Mouse (Mus musculus): ENCODE measurements around the gene Gm10061. TPM values are rescaled to one million over a fixed set of nuclear protein-coding genes. Genes with fewer than 3 reads are reported as not detected.
"Not testable (repeated sequence)": the region's sequence is repeated elsewhere in the genome, so short reads cannot be mapped to it uniquely, and the experiment has no call there.

The Gm10061 gene
- polyA plus RNA-seq (2012), result not detected in 2 replicates

GRCm38 (mm10) chr16:89150786-89151185 is at the start of gene Gm10061:
Gene Gm10061 (plus strand): TSS chr16:89151086.
- no peak for TF ChIP-seq GATA1 (IDR thresholded peaks at IDR 0.05; ENCODE audit: low read length)
- TF ChIP-seq TAL1 (IDR thresholded peaks at IDR 0.05; ENCODE audit: low read length), result no peak
- no peaks in the 10 kb centered on the region for H3K36me3 ChIP-seq (ENCODE audit: control insufficient read depth)
- H3K9me3 ChIP-seq (ENCODE audit: control insufficient read depth, low read length), result peaks cover 7% of the 10 kb centered on the region
- no peak within 1 kb of the TSS for H3K4me3 ChIP-seq (replicated peaks)
- no peaks in the 10 kb centered on the region for H3K27me3 ChIP-seq (ENCODE audit: control insufficient read depth)
- no peaks in the 10 kb centered on the region for H3K4me1 ChIP-seq (ENCODE audit: control insufficient read depth)

- no peak for TF ChIP-seq GATA1 (IDR thresholded peaks at IDR 0.05; ENCODE audit: low read length)
- TF ChIP-seq TAL1 (IDR thresholded peaks at IDR 0.05; ENCODE audit: low read length), result no peak
- H3K27me3 ChIP-seq (ENCODE audit: control insufficient read depth), result no peaks in the 10 kb centered on the region
- H3K4me1 ChIP-seq (ENCODE audit: control insufficient read depth), result no peaks in the 10 kb centered on the region
- no peaks in the 10 kb centered on the region for H3K36me3 ChIP-seq (ENCODE audit: control insufficient read depth)
- H3K4me3 ChIP-seq (replicated peaks), result no peak within 1 kb of the TSS
- H3K9me3 ChIP-seq (ENCODE audit: control insufficient read depth, low read length), result peaks cover 7% of the 10 kb centered on the region
Measured at GRCm38 (mm10) chr16:89140551-89140950, 10.3 kb upstream of the Gm10061 start, which contains the start of gene Gm6358. Gene Gm6358 (plus strand): TSS chr16:89140851.

DNA sequence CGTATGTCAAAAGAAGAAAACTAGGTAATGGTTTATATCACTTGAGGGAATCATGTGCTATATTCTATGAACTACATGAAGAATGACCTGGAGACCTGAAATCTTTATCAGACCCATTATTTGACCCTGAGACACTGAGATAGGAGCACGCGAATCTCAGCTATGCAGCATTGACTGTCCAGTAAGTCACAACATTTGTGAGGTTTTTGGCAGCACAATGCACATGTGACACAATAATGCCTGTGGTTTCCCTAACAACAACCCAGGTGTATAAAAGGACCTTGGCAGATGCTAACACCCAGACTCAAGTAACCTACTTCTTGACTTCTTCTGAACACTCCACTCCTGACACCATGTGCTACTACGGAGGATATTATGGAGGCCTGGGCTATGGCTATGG is 6.8 kb downstream of the Gm10061 start, which contains the start of gene Gm9789:
Gm9789 (plus strand) TSS at position 301 of the 400 bp plus-strand sequence.
- Histone ChIP-seq H3K9me3 (ENCODE audit: control insufficient read depth, low read length) (peaks cover 17% of the 10 kb centered on the region), H3K4me3 (replicated peaks) (no peak within 1 kb of the TSS), H3K36me3 (ENCODE audit: control insufficient read depth) (no peaks in the 10 kb centered on the region), H3K4me1 (ENCODE audit: control insufficient read depth) (no peaks in the 10 kb centered on the region), H3K27me3 (ENCODE audit: control insufficient read depth) (no peaks in the 10 kb centered on the region)
- no peak for TF ChIP-seq GATA1 (IDR thresholded peaks at IDR 0.05; ENCODE audit: low read length)
- no peak for TF ChIP-seq TAL1 (IDR thresholded peaks at IDR 0.05; ENCODE audit: low read length)

GRCm38 (mm10) chr16:89169190-89169589 is 18.3 kb downstream of the Gm10061 start, which contains the start of gene Gm7735:
Gene Gm7735 (plus strand): TSS chr16:89169490.
- H3K36me3 ChIP-seq (ENCODE audit: control insufficient read depth); H3K4me1 ChIP-seq (ENCODE audit: control insufficient read depth); H3K27me3 ChIP-seq (ENCODE audit: control insufficient read depth); H3K4me3 ChIP-seq (replicated peaks); H3K9me3 ChIP-seq (ENCODE audit: control insufficient read depth, low read length): not testable (repeated sequence)

GRCm38 (mm10) chr16:89174435-89174834 is 23.5 kb downstream of the Gm10061 start, which contains the start of gene 1110057P08Rik:
Gene 1110057P08Rik (plus strand): TSS chr16:89174735.
- H3K36me3 ChIP-seq (ENCODE audit: control insufficient read depth), result no peaks in the 10 kb centered on the region
- TF ChIP-seq GATA1 (IDR thresholded peaks at IDR 0.05; ENCODE audit: low read length), result no peak
- no peak for TF ChIP-seq TAL1 (IDR thresholded peaks at IDR 0.05; ENCODE audit: low read length)
- peaks cover 5% of the 10 kb centered on the region; the same call in 1 of the 2 replicates for H3K9me3 ChIP-seq (ENCODE audit: control insufficient read depth, low read length)
- no peaks in the 10 kb centered on the region for H3K4me1 ChIP-seq (ENCODE audit: control insufficient read depth)
- no peak within 1 kb of the TSS for H3K4me3 ChIP-seq (replicated peaks)
- no peaks in the 10 kb centered on the region for H3K27me3 ChIP-seq (ENCODE audit: control insufficient read depth)

DNA sequence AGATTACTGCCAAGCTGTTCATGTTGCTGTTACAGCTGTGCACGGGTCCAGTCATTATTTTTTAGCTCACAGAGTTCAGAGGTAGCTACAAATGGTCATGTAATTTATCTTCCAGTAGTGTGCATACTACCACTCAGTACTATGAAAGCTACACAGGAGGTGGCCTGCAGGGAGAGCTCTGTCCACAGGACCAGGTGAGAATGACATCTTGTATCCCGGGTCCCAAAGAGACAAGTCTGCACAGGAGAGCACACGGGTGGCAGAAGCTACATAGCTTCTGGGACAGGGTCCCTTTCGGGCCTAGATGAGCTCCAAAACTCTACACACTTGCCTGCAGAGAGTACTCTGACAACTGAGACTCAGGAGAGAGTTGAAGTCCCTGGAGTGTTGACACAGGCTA is 37.7 kb downstream of the Gm10061 start:
- Histone ChIP-seq H3K9me3 (ENCODE audit: control insufficient read depth, low read length) (peaks cover 4% of the 10 kb centered on the region; the same call in 1 of the 2 replicates), H3K36me3 (ENCODE audit: control insufficient read depth) (no peaks in the 10 kb centered on the region), H3K4me1 (ENCODE audit: control insufficient read depth) (no peaks in the 10 kb centered on the region), H3K4me3 (replicated peaks) (no peak overlapping the region), H3K27me3 (ENCODE audit: control insufficient read depth) (no peaks in the 10 kb centered on the region)
- TF ChIP-seq TAL1 (IDR thresholded peaks at IDR 0.05; ENCODE audit: low read length) (no peak), GATA1 (IDR thresholded peaks at IDR 0.05; ENCODE audit: low read length) (no peak)

Other genes starting within 250 kb of the Gm10061 start
- gene Krtap19-9b, start 218.8 kb upstream of the Gm10061 start, polyA plus RNA-seq (2012), result not detected in 2 replicates
- not detected in 2 replicates for gene Krtap16-3, start 188.2 kb upstream of the Gm10061 start, polyA plus RNA-seq (2012)
- gene Krtap22-2, start 140.3 kb upstream of the Gm10061 start, polyA plus RNA-seq (2012), result not detected in 2 replicates
- not detected in 2 replicates for gene Gm10229, start 135.8 kb upstream of the Gm10061 start, polyA plus RNA-seq (2012)
- gene Krtap6-1, start 119.4 kb upstream of the Gm10061 start, polyA plus RNA-seq (2012), result not detected in 2 replicates
- gene Gm10228, start 109.6 kb upstream of the Gm10061 start, polyA plus RNA-seq (2012), result not detected in 2 replicates
- gene Krtap6-5, start 103.2 kb upstream of the Gm10061 start, polyA plus RNA-seq (2012), result not detected in 2 replicates
- gene 1110025L11Rik, start 87.1 kb upstream of the Gm10061 start, polyA plus RNA-seq (2012), result not detected in 2 replicates
- gene Krtap6-3, start 67.1 kb upstream of the Gm10061 start, polyA plus RNA-seq (2012), result not detected in 2 replicates
- not detected in 2 replicates for gene Gm6358, start 10.2 kb upstream of the Gm10061 start, polyA plus RNA-seq (2012)
- not detected in 2 replicates for gene Gm9789, start 6.9 kb downstream of the Gm10061 start, polyA plus RNA-seq (2012)
- gene Gm7735, start 18.4 kb downstream of the Gm10061 start, polyA plus RNA-seq (2012), result not detected in 2 replicates
- gene 1110057P08Rik, start 23.6 kb downstream of the Gm10061 start, polyA plus RNA-seq (2012), result not detected in 2 replicates
- not detected in 2 replicates for gene Krtap20-2, start 54.8 kb downstream of the Gm10061 start, polyA plus RNA-seq (2012)

All from erythroblast, embryonic 14.5 days (primary cell).